Mouse (Mus musculus): ENCODE measurements around the gene Git2. TPM values are rescaled to one million over a fixed set of nuclear protein-coding genes. Genes with fewer than 3 reads are reported as not detected.
A peak's percentile ranks its signal among the peaks of the same experiment; 100 is the strongest.

Gene Git2
- polyA plus RNA-seq (2015; fragmentation: Nextera tagmentation; extraction: Ambion mirVana): 46.9 and 52.5 TPM in 2 replicates

- peaks cover 33% of the 10 kb centered on the region for H3K4me1 ChIP-seq
- no peaks in the 10 kb centered on the region for H3K36me3 ChIP-seq
- H3K27me3 ChIP-seq: no peaks in the 10 kb centered on the region
- no peaks in the 10 kb centered on the region for H3K9me3 ChIP-seq
- peak within 1 kb of the TSS; percentile 93 for H3K4me2 ChIP-seq (replicated peaks)
- peak within 1 kb of the TSS; percentile 95 for H3K9ac ChIP-seq
- peak within 1 kb of the TSS; percentile 91 for H3K27ac ChIP-seq
- under 1% methylated on average over 55 of the region's 63 CpGs for WGBS
- H3K4me3 ChIP-seq: peak within 1 kb of the TSS; percentile 100
- ATAC-seq (ENCODE audit: low FRiP score, low read depth): no peak
Measured at GRCm38 (mm10) chr5:114775056-114775979, at the start of gene Git2. Gene Git2, minus strand, starts transcription at chr5:114775517.

- peaks cover 21% of the 10 kb centered on the region for H3K36me3 ChIP-seq
- H3K4me1 ChIP-seq: no peaks in the 10 kb centered on the region
- no peak overlapping the region for H3K9ac ChIP-seq
- no peak overlapping the region for H3K4me3 ChIP-seq
- H3K9me3 ChIP-seq: peaks cover 5% of the 10 kb centered on the region
- H3K27ac ChIP-seq: no peak overlapping the region
- ATAC-seq (ENCODE audit: low FRiP score, low read depth): no peak
- H3K27me3 ChIP-seq: no peaks in the 10 kb centered on the region
- WGBS: 20% methylated on average over 9 of the region's 9 CpGs
- peak overlapping the region; percentile 32; the same call in 1 of the 2 replicates for H3K4me2 ChIP-seq (replicated peaks)
Measured at GRCm38 (mm10) chr5:114824197-114824596, 48.9 kb upstream of the Git2 start.

- H3K4me2 ChIP-seq (replicated peaks): peak within 1 kb of the TSS; percentile 64
- ATAC-seq (ENCODE audit: low FRiP score, low read depth): peak; percentile 88
- WGBS: 8% methylated on average over 53 of the region's 53 CpGs
- H3K36me3 ChIP-seq: peaks cover 21% of the 10 kb centered on the region
- H3K9ac ChIP-seq: peak within 1 kb of the TSS; percentile 87
- H3K9me3 ChIP-seq: peaks cover 5% of the 10 kb centered on the region
- no peaks in the 10 kb centered on the region for H3K4me1 ChIP-seq
- peak within 1 kb of the TSS; percentile 69; the same call in 1 of the 2 replicates for H3K27ac ChIP-seq
- H3K4me3 ChIP-seq: peak within 1 kb of the TSS; percentile 77
- H3K27me3 ChIP-seq: no peaks in the 10 kb centered on the region
Measured at GRCm38 (mm10) chr5:114822796-114823688, 47.7 kb upstream of the Git2 start, which contains the start of gene 1500011B03Rik. Gene 1500011B03Rik, minus strand, starts transcription at chr5:114823468.

- WGBS: 82% methylated on average over 11 of the region's 11 CpGs
- peaks cover 11% of the 10 kb centered on the region for H3K9me3 ChIP-seq
- H3K27ac ChIP-seq: no peak overlapping the region
- H3K4me3 ChIP-seq: no peak overlapping the region
- no peak for ATAC-seq (ENCODE audit: low FRiP score, low read depth)
- H3K9ac ChIP-seq: no peak overlapping the region
- no peaks in the 10 kb centered on the region for H3K27me3 ChIP-seq
- H3K36me3 ChIP-seq: peaks cover 33% of the 10 kb centered on the region
- H3K4me2 ChIP-seq (replicated peaks): no peak overlapping the region
- no peaks in the 10 kb centered on the region for H3K4me1 ChIP-seq
Measured at GRCm38 (mm10) chr5:114818124-114818523, 42.8 kb upstream of the Git2 start.

- Histone ChIP-seq H3K27me3 (no peaks in the 10 kb centered on the region), H3K27ac (no peak overlapping the region), H3K9me3 (peaks cover 9% of the 10 kb centered on the region), H3K9ac (no peak overlapping the region), H3K4me3 (no peak overlapping the region), H3K36me3 (peaks cover 25% of the 10 kb centered on the region), H3K4me2 (replicated peaks) (no peak overlapping the region), H3K4me1 (peaks cover 10% of the 10 kb centered on the region; the same call in 1 of the 2 replicates)
- 59% methylated on average over 6 of the region's 6 CpGs for WGBS
- ATAC-seq (ENCODE audit: low FRiP score, low read depth): no peak
Measured at GRCm38 (mm10) chr5:114816599-114816998, 41.3 kb upstream of the Git2 start.

- Histone ChIP-seq H3K27me3 (no peaks in the 10 kb centered on the region), H3K4me1 (peaks cover 16% of the 10 kb centered on the region; the same call in 1 of the 2 replicates), H3K36me3 (peaks cover 29% of the 10 kb centered on the region), H3K9me3 (peaks cover 6% of the 10 kb centered on the region; the same call in 1 of the 2 replicates), H3K4me3 (peak overlapping the region; percentile 94), H3K4me2 (replicated peaks) (peak overlapping the region; percentile 64), H3K9ac (peak overlapping the region; percentile 86), H3K27ac (peak overlapping the region; percentile 76)
- WGBS: under 1% methylated on average over 50 of the region's 50 CpGs
- ATAC-seq (ENCODE audit: low FRiP score, low read depth): peak; percentile 95
Measured at GRCm38 (mm10) chr5:114813525-114814181, 38.3 kb upstream of the Git2 start.

- Histone ChIP-seq H3K4me3 (no peak overlapping the region), H3K4me2 (replicated peaks) (no peak overlapping the region), H3K9me3 (no peaks in the 10 kb centered on the region), H3K27ac (no peak overlapping the region), H3K4me1 (peaks cover 45% of the 10 kb centered on the region), H3K36me3 (peaks cover 42% of the 10 kb centered on the region), H3K9ac (no peak overlapping the region), H3K27me3 (no peaks in the 10 kb centered on the region)
- 96% methylated on average over 5 of the region's 5 CpGs for WGBS
- no peak for ATAC-seq (ENCODE audit: low FRiP score, low read depth)
Measured at GRCm38 (mm10) chr5:114809826-114810225, 34.5 kb upstream of the Git2 start.

- Histone ChIP-seq H3K4me1 (peaks cover 45% of the 10 kb centered on the region), H3K9me3 (no peaks in the 10 kb centered on the region), H3K27ac (no peak overlapping the region), H3K4me3 (no peak overlapping the region), H3K27me3 (no peaks in the 10 kb centered on the region), H3K9ac (no peak overlapping the region), H3K4me2 (replicated peaks) (no peak overlapping the region), H3K36me3 (peaks cover 47% of the 10 kb centered on the region)
- 81% methylated on average over 10 of the region's 10 CpGs for WGBS
- no peak for ATAC-seq (ENCODE audit: low FRiP score, low read depth)
Measured at GRCm38 (mm10) chr5:114809181-114809756, 34.0 kb upstream of the Git2 start.

- no peak overlapping the region for H3K27ac ChIP-seq
- ATAC-seq (ENCODE audit: low FRiP score, low read depth): no peak
- no peak overlapping the region for H3K4me3 ChIP-seq
- peaks cover 56% of the 10 kb centered on the region for H3K36me3 ChIP-seq
- H3K9ac ChIP-seq: no peak overlapping the region
- 51% methylated on average over 8 of the region's 8 CpGs for WGBS
- H3K9me3 ChIP-seq: no peaks in the 10 kb centered on the region
- no peak overlapping the region for H3K4me2 ChIP-seq (replicated peaks)
- peaks cover 45% of the 10 kb centered on the region for H3K4me1 ChIP-seq
- no peaks in the 10 kb centered on the region for H3K27me3 ChIP-seq
Measured at GRCm38 (mm10) chr5:114808385-114808784, 33.1 kb upstream of the Git2 start.

GRCm38 (mm10) chr5:114807893-114808292, 32.6 kb upstream of the Git2 start:
- Histone ChIP-seq H3K27me3 (no peaks in the 10 kb centered on the region), H3K4me2 (replicated peaks) (no peak overlapping the region), H3K9ac (no peak overlapping the region), H3K27ac (peak overlapping the region; percentile 65), H3K4me3 (no peak overlapping the region), H3K4me1 (peaks cover 44% of the 10 kb centered on the region), H3K36me3 (peaks cover 61% of the 10 kb centered on the region), H3K9me3 (no peaks in the 10 kb centered on the region)
- 44% methylated on average over 6 of the region's 6 CpGs for whole genome bisulfite sequencing
- ATAC-seq (ENCODE audit: low FRiP score, low read depth): no peak

GRCm38 (mm10) chr5:114807468-114807867, 32.2 kb upstream of the Git2 start:
- H3K4me2 ChIP-seq (replicated peaks): no peak overlapping the region; the same call in 1 of the 2 replicates
- H3K4me1 ChIP-seq: peaks cover 40% of the 10 kb centered on the region
- H3K4me3 ChIP-seq: no peak overlapping the region
- peak overlapping the region; percentile 65 for H3K27ac ChIP-seq
- peaks cover 65% of the 10 kb centered on the region for H3K36me3 ChIP-seq
- WGBS: 22% methylated on average over 8 of the region's 8 CpGs
- no peaks in the 10 kb centered on the region for H3K27me3 ChIP-seq
- ATAC-seq (ENCODE audit: low FRiP score, low read depth): peak; percentile 12; the same call in 1 of the 2 replicates
- no peaks in the 10 kb centered on the region for H3K9me3 ChIP-seq
- no peak overlapping the region for H3K9ac ChIP-seq

Measured in limb, embryonic 13.5 days (tissue).